Mouse (Mus musculus) CD4-positive, CD25-positive, alpha-beta regulatory T cell, adult 9 weeks (primary cell): ENCODE data around the gene Aldh3b3. TPM values are rescaled to one million over a fixed set of nuclear protein-coding genes. Genes with fewer than 3 reads are reported as not detected.

Experiments used
- polyA plus RNA-seq: library from polyadenylated mRNA; unstranded; fragments of 100-300 nt; shearing (Covaris generic); gene quantifications from one replicate; pipeline ENCODE4 v1.2.1, GENCODE M21; 2017

The Aldh3b3 gene
- polyA plus RNA-seq: not detected

DNA sequence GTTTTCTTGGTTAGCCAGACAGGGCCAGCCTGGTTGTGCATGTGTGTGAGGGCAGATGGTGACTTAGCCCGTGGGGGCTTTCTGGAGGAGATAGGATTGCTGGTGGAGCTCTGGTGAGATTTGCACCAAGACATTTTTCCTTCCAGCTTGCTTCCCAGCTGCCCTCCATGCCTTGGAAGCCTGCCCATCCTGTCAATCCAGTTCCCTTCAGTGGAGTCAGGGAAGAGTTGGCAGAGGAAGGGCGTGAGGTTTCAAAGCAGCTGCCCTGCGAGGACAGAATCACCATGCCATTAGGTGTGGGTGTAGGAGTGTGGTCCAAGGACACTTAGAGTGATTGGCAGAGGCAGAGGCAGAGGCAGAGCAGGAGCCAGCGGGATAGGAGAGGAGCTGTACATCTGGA is at the start of gene Aldh3b3:
Aldh3b3 (plus strand) TSS at position 176 of the 400 bp plus-strand sequence.

DNA sequence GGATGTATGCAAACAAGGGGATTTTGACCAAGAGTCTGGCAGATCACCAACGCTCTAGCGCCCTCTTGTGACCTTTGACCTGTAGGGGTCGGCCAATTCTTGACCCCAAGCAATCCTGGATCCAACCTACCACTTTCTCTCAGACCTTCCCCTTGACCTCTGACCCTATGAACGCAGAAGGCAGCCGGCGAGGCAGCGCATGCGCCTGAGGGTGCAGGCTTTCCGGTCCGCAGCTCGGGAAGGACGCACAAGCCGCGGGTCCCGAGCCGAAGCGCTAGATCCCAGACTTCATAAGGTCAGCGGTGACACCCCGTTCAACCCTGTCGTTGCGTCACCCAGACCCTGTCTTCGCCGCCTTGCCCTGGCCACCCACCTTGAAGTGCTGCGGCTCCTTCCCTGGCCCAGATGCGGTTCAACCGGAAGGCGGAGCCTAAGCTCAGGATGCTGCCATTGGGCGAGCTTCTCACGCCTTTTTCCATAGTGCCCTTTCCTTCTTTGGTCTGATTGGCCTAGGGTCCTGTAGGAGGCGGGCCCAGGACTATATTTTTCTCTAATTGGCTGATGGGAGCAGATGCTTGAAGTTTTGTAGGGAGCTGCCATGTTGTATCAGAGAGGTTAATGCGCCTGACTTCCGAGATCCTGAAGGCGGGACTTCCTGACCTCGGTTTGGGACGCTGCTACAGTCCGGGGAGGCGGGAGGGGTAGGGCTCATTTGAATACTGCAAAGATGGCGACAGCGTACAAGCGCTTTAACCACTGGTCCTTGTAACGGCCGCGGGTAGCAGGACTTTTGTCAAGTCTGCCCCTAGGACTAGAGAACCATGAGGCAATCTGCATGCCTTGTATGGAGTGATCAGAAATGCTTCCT is 45.9 kb upstream of the Aldh3b3 start, which contains the start of gene Ndufs8:
Ndufs8 (minus strand) TSS at position 438 of the 868 bp plus-strand sequence.

DNA sequence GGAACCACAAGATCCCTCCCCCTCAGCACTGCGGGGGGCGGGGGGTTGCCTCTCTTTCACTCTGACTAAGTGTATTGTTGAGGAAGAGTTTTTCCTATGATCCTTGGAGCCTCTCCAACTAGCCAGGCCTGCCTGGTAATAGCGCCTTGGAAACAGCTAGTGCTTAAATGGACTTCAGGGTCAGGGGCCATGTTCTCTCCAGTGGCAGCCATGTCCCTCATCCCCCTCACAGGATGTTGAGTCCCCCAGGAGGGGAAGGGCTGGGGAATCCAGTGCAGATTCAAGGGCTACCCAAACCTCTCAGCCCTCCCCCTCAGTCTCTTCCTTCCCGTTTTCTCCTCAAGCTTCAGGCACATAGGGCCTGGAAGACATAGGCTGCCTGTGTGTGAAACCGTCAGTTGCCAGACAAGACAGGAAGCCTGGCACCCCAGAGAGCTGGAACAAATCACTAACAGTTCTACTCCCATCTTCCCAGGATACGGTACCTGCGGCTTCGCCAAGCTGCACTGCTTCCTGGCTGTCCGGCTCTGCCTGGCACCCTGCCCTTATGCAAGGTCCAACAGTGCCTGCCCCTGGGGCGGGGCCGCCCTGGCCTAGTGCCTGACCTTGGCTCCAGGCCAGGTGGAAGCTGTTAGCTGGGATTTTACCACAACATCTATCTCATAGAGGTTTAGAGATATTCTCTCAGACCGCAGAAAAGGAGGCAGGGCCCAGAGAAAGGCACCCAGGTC is 29.1 kb upstream of the Aldh3b3 start, which contains the start of gene Aldh3b1:
Aldh3b1 (minus strand) TSS at position 598 of the 731 bp plus-strand sequence.

DNA sequence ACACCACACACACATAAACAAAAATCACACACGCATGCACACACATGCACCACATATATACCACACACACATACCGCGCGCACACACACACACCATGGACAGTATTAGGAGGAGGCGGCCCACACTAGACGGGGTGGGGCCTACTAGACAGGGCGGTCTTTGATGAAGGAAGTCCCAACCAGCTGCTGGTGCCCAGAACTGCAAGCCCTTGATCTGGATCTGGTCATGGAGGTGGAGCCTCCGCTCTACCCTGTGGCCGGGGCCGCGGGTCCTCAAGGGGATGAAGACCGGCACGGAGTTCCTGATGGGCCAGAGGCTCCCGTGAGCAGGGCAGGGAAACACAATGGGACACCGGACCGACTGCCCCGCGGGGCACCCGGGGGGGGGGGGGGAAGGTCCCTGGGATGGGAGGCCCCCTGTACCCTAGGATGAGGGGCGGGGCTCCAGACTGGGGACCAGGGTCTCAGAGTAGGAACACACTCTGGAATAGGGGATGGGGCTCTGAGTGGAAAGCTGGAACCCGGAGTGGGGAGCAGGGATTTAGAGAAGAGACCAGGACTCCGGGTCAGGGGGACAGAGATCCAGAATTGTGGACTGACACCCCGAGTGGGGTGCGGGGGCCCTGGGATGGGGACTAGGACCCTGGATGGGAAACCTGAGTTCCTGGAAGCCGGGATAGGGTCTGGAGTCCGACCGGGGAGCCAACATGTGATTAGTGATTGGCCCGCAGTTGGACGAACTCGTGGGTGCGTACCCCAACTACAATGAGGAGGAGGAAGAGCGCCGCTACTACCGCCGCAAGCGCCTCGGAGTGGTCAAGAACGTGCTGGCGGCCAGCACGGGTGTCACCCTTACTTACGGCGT is 23.2 kb upstream of the Aldh3b3 start, which contains the start of gene Unc93b1:
Unc93b1 (plus strand) TSS at position 155 of the 864 bp plus-strand sequence.

DNA sequence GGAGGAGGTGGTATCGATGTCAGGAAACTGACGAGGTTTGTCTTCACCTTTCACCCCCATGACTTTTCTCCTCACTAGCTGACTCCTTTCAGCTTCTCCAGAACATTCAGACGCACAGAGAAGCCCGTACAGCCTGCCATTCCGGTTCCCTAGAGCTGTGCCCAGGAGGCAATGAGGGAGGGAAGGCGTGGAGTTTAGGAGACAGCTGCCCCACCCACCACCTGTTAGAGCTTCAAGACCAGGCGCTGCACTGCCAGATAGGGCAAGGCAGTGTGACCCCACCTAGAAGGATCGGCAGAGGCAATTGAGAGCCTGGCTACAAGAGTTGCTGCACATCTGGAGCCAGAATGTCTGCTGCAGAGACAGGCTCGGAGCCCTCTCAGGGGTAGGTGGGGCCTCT is 13.8 kb downstream of the Aldh3b3 start, which contains the start of gene Aldh3b2:
Aldh3b2 (plus strand) TSS at position 100 of the 400 bp plus-strand sequence.

DNA sequence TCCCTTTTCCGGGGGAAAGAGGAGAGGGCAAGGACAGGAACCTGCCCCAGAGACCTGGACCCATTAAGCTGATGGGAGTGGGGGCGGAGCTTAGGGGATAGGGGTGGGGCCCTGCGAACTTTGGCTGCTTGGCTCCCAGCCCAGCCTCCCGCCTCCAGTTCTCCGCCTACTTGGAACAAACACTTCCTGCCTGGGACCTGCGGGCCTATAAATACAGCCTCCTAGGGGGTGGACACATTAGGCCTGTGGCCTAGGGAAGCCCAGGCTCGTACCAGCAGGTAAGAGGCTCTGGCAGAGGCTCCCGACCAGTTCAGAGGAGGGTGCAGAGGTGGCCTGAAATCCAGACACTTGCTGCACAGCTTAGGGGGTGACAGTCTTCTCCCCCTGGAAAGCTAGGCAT is 27.9 kb downstream of the Aldh3b3 start, which contains the start of gene Acy3:
Acy3 (plus strand) TSS at position 237 of the 400 bp plus-strand sequence.

DNA sequence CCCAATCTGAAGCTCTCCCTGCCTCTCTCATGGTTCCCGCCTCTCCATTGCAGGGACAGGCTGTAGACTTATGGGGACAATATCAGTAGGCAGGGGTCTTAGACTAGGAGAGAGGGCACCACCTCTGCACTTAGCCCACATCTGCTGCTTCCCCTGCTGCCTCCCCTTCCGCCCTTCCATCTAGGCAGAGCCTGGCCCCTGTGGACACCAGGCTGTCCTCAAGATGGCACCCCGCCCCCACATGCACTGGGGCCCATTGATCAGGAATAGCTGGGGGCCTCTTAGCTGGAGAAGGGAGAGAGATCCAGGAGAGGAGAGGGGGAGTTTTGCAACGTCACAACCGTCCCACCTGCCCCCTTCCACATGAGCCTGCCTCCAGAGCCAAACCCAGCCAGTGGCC is 34.0 kb downstream of the Aldh3b3 start, which contains the start of gene Tbx10:
Tbx10 (plus strand) TSS at position 337 of the 400 bp plus-strand sequence.

DNA sequence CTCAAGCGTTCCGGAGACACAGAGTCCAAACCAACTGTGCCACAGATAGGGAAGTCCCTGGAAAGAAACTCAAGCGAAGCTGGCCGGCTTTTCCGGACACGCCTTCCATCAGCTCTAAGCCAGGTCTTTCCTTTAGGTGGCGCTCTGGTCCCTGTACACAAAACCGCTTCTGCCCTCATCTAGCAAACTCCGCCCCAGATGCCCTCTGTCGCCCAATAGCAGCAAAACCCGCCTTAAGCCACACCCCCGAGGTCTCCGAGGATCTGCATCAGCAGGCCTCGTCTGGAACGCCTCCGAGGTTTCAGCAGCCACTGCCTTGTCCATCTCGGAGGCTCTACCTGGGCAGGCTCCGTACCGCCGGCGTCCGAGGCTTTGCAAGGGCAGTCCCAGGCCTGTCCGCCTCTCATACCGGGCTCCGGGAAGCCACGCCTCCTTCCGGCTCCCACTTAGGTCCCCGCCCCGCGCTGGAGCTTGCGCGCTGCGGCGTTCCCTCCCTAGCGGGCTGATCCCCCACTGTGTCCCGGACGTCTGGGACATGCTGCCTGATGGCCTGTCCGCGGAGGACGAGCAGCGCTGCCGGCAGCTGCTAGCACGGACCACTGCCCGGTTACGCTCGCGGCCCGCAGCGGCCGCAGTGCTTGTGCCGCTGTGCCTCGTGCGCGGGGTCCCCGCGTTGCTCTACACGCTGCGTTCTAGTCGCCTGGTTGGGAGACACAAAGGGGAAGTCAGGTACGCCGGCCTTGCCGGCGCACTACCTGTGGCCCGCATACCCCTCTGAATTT is 41.9 kb downstream of the Aldh3b3 start, which contains the start of the genes Nudt8 and Gm49405:
Nudt8 (plus strand) TSS at position 462 of the 782 bp plus-strand sequence.
Gm49405 (plus strand) TSS at position 508 of the 782 bp plus-strand sequence.

DNA sequence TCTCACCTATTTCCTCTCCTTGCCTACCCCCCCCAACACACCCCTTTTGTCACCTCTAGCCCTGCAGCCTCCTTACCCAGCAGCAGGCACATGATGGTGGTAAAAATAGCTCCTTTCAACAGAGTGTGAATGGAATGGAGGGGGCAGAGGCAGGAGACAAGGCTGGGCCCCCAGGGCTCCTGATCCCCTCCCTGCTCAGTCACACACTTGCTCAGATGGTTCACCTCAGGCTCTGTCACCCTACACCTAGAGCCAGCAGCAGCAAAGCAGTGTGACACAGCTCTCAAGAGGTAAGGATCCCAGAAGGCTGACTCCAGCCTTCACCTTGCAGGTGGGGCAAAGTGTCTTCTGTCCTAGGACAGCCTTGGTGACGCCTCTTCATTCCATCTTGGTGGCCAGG is 44.7 kb downstream of the Aldh3b3 start, which contains the start of gene Doc2g:
Doc2g (plus strand) TSS at position 202 of the 400 bp plus-strand sequence.

DNA sequence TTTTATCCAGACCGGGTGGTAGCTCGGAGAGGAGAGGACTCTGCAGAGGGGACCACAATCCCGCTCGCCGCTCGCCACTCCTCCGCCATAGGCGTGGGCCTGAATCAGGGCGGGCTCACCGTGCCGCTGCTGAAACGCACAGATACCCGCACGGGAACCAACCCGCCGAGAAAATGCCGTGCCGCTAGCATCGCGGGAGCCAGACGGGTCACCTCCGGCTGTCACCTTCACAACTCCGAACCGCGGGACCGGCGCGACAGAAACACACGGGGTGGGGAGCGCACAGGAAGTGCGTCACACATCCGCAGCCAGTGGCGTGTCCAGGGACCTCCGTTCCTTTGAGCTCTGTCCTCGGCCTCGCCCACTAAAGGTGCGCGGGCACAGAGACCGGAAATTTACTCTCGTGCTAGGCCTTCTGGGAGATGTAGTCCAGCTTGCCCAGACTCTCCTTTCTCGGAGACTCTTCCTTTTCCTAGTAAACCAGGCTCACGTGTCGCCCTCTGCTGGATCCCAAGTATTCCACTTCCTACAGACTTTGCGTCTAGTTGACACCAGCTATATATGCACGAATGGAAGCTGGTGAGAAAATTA is 54.1 kb downstream of the Aldh3b3 start, which contains the start of gene Ndufv1:
Ndufv1 (minus strand) TSS at position 375 of the 591 bp plus-strand sequence.

Other genes starting within 250 kb of the Aldh3b3 start
- gene Kmt5b, start 191.2 kb upstream of the Aldh3b3 start, polyA plus RNA-seq: 33.8 TPM
- gene Chka, start 106.9 kb upstream of the Aldh3b3 start, polyA plus RNA-seq: 2.1 TPM
- 63.1 TPM for gene Tcirg1, start 51.5 kb upstream of the Aldh3b3 start, polyA plus RNA-seq
- 259 TPM for gene Ndufs8, start 45.9 kb upstream of the Aldh3b3 start, polyA plus RNA-seq
- 0.29 TPM for gene Aldh3b1, start 28.8 kb upstream of the Aldh3b3 start, polyA plus RNA-seq
- gene Unc93b1, start 23.5 kb upstream of the Aldh3b3 start, polyA plus RNA-seq: 47.5 TPM
- not detected for gene Aldh3b2, start 13.7 kb downstream of the Aldh3b3 start, polyA plus RNA-seq
- 0.71 TPM for gene Acy3, start 27.9 kb downstream of the Aldh3b3 start, polyA plus RNA-seq
- not detected for gene Tbx10, start 34.1 kb downstream of the Aldh3b3 start, polyA plus RNA-seq
- 9.1 TPM for gene Nudt8, start 41.9 kb downstream of the Aldh3b3 start, polyA plus RNA-seq
- gene Gm49405, start 42.0 kb downstream of the Aldh3b3 start, polyA plus RNA-seq: 1.4 TPM
- gene Doc2g, start 44.7 kb downstream of the Aldh3b3 start, polyA plus RNA-seq: 2.1 TPM
- 169 TPM for gene Ndufv1, start 54.2 kb downstream of the Aldh3b3 start, polyA plus RNA-seq
- gene Gstp1, start 79.3 kb downstream of the Aldh3b3 start, polyA plus RNA-seq: 708 TPM
- gene Gstp2, start 87.4 kb downstream of the Aldh3b3 start, polyA plus RNA-seq: 3.2 TPM
- 149 TPM for gene Gstp3, start 100.9 kb downstream of the Aldh3b3 start, polyA plus RNA-seq
- not detected for gene Cabp2, start 122.9 kb downstream of the Aldh3b3 start, polyA plus RNA-seq
- 1,029 TPM for gene Cdk2ap2, start 138.5 kb downstream of the Aldh3b3 start, polyA plus RNA-seq
- 346 TPM for gene Pitpnm1, start 141.4 kb downstream of the Aldh3b3 start, polyA plus RNA-seq
- gene Aip, start 167.2 kb downstream of the Aldh3b3 start, polyA plus RNA-seq: 228 TPM
- gene Gpr152, start 181.1 kb downstream of the Aldh3b3 start, polyA plus RNA-seq: not detected
- gene Cabp4, start 185.4 kb downstream of the Aldh3b3 start, polyA plus RNA-seq: 0.38 TPM
- gene Coro1b, start 190.0 kb downstream of the Aldh3b3 start, polyA plus RNA-seq: 424 TPM
- 1,706 TPM for gene Ptprcap, start 195.0 kb downstream of the Aldh3b3 start, polyA plus RNA-seq
- gene Rps6kb2, start 204.7 kb downstream of the Aldh3b3 start, polyA plus RNA-seq: 58.8 TPM
- 11.0 TPM for gene Carns1, start 216.8 kb downstream of the Aldh3b3 start, polyA plus RNA-seq
- gene Tbc1d10c, start 232.6 kb downstream of the Aldh3b3 start, polyA plus RNA-seq: 828 TPM
- gene Ppp1ca, start 233.4 kb downstream of the Aldh3b3 start, polyA plus RNA-seq: 1,287 TPM
- gene Rad9a, start 243.0 kb downstream of the Aldh3b3 start, polyA plus RNA-seq: 82.8 TPM